Comparison of ENCODE assay signal across 8 mouse cellular contexts in genomic region chr9:44484311-44485104, GRCm38 (mm10). TPM values are rescaled to one million over a fixed set of nuclear protein-coding genes. Genes with fewer than 3 reads are reported as not detected.
DNase-seq lines count a peak whose midpoint lies in the region; ATAC-seq and TF ChIP-seq lines count a peak whose summit lies in the region.

No protein-coding gene starts in this region.

- H3K9ac ChIP-seq in lung, embryonic 14.5 days = peak overlapping the region; percentile 93
- peak overlapping the region; percentile 99 for H3K9ac ChIP-seq in embryonic facial prominence, embryonic 15.5 days
- peak overlapping the region; percentile 99 for H3K9ac ChIP-seq in hindbrain, embryonic 12.5 days
- peak overlapping the region; percentile 85 for H3K9ac ChIP-seq in liver, postnatal 0 days (replicated peaks)

- no peak for TF ChIP-seq EP300 in liver, postnatal 0 days (IDR thresholded peaks at IDR 0.05; ENCODE audit: low read depth)

- 12% methylated on average over 7 of the region's 7 CpGs for WGBS in lung, embryonic 14.5 days
- 11% methylated on average over 7 of the region's 7 CpGs for WGBS in embryonic facial prominence, embryonic 15.5 days
- WGBS in hindbrain, embryonic 12.5 days = 31% methylated on average over 7 of the region's 7 CpGs
- WGBS in liver, postnatal 0 days (ENCODE audit: insufficient replicate concordance) = 33% methylated on average over 7 of the region's 7 CpGs

- peak overlapping the region; percentile 88 for H3K4me2 ChIP-seq in lung, embryonic 14.5 days
- peak overlapping the region; percentile 83 for H3K4me2 ChIP-seq in embryonic facial prominence, embryonic 15.5 days (replicated peaks)
- peak overlapping the region; percentile 95 for H3K4me2 ChIP-seq in hindbrain, embryonic 12.5 days (replicated peaks)
- H3K4me2 ChIP-seq in liver, postnatal 0 days (ENCODE audit: low read depth, low read length) = peak overlapping the region; percentile 92

- no peaks in the 10 kb centered on the region for H3K9me3 ChIP-seq in lung, embryonic 14.5 days (ENCODE audit: low read depth, low read length)
- no peaks in the 10 kb centered on the region for H3K9me3 ChIP-seq in embryonic facial prominence, embryonic 15.5 days (replicated peaks)
- no peaks in the 10 kb centered on the region for H3K9me3 ChIP-seq in hindbrain, embryonic 12.5 days (replicated peaks)
- H3K9me3 ChIP-seq in liver, postnatal 0 days (ENCODE audit: low read length) = no peaks in the 10 kb centered on the region

- DNase-seq in lung, embryonic 14.5 days = no peak
- DNase-seq in lung, postnatal 36 days = no peak
- DNase-seq in liver, postnatal 0 days = no peak
- DNase-seq in left cerebral cortex, adult 11 months (ENCODE audit: low spot score) = no peak
- DNase-seq in thymus, postnatal 4 days = no peak

- H3K36me3 ChIP-seq in lung, embryonic 14.5 days (ENCODE audit: insufficient read depth) = 0 out of 2 replicates have a peak, but pooled peaks cover 10% of the 10 kb centered on the region
- no peaks in the 10 kb centered on the region for H3K36me3 ChIP-seq in embryonic facial prominence, embryonic 15.5 days
- no peaks in the 10 kb centered on the region for H3K36me3 ChIP-seq in hindbrain, embryonic 12.5 days
- no peaks in the 10 kb centered on the region for H3K36me3 ChIP-seq in liver, postnatal 0 days (replicated peaks; ENCODE audit: insufficient read depth, low read length)

- TF ChIP-seq CTCF in lung, embryonic 14.5 days (IDR thresholded peaks at IDR 0.05; ENCODE audit: low read depth) = no peak
- TF ChIP-seq CTCF in liver, postnatal 0 days (IDR thresholded peaks at IDR 0.05; ENCODE audit: low read depth) = no peak

- H3K4me1 ChIP-seq in lung, embryonic 14.5 days (ENCODE audit: insufficient read depth) = peaks cover 51% of the 10 kb centered on the region
- peaks cover 73% of the 10 kb centered on the region for H3K4me1 ChIP-seq in embryonic facial prominence, embryonic 15.5 days
- peaks cover 72% of the 10 kb centered on the region for H3K4me1 ChIP-seq in hindbrain, embryonic 12.5 days
- H3K4me1 ChIP-seq in liver, postnatal 0 days (ENCODE audit: insufficient read depth) = peaks cover 55% of the 10 kb centered on the region

- peak overlapping the region; percentile 98 for H3K27ac ChIP-seq in lung, embryonic 14.5 days (ENCODE audit: low read depth)
- H3K27ac ChIP-seq in embryonic facial prominence, embryonic 15.5 days (replicated peaks) = peak overlapping the region; percentile 96
- 0 out of 2 replicates have a peak overlapping the region, but pooled peaks have one; percentile 9 for H3K27ac ChIP-seq in hindbrain, embryonic 12.5 days
- H3K27ac ChIP-seq in liver, postnatal 0 days (ENCODE audit: low read depth) = peak overlapping the region; percentile 80

- H3K4me3 ChIP-seq in lung, embryonic 14.5 days (ENCODE audit: low read depth, low read length) = peak overlapping the region; percentile 98
- peak overlapping the region; percentile 97 for H3K4me3 ChIP-seq in embryonic facial prominence, embryonic 15.5 days (replicated peaks)
- H3K4me3 ChIP-seq in hindbrain, embryonic 12.5 days = peak overlapping the region; percentile 95
- peak overlapping the region; percentile 70 for H3K4me3 ChIP-seq in liver, postnatal 0 days (ENCODE audit: low read depth, low read length)

- no peak for ATAC-seq in lung, embryonic 14.5 days (ENCODE audit: insufficient read depth)
- no peak for ATAC-seq in embryonic facial prominence, embryonic 15.5 days (ENCODE audit: insufficient number of reproducible peaks, low FRiP score, low TSS enrichment, low read depth)
- ATAC-seq in hindbrain, embryonic 12.5 days (ENCODE audit: low FRiP score) = no peak
- no peak for ATAC-seq in liver, postnatal 0 days
- ATAC-seq in activated CD4-positive, CD25-positive, alpha-beta regulatory T cell, adult 4 months = no peak

- no peaks in the 10 kb centered on the region for H3K27me3 ChIP-seq in lung, embryonic 14.5 days (ENCODE audit: insufficient read depth, low read length)
- H3K27me3 ChIP-seq in embryonic facial prominence, embryonic 15.5 days = no peaks in the 10 kb centered on the region
- H3K27me3 ChIP-seq in hindbrain, embryonic 12.5 days = no peaks in the 10 kb centered on the region
- peaks cover 3% of the 10 kb centered on the region; the same call in 1 of the 2 replicates for H3K27me3 ChIP-seq in liver, postnatal 0 days (ENCODE audit: insufficient read depth, low read length)

RNA-seq across cellular contexts. Expression of gene Bcl9l, which starts 1.9 kb away (rescaled TPM):
- polyA plus RNA-seq in lung, embryonic 14.5 days (2014; fragmentation: Nextera tagmentation; extraction: Ambion mirVana) = 16.3 and 17.3 TPM in 2 replicates
- 21.2 and 21.8 TPM in 2 replicates for polyA plus RNA-seq in embryonic facial prominence, embryonic 15.5 days (2015; fragmentation: Nextera tagmentation; extraction: Ambion mirVana)
- 12.3 and 15.5 TPM in 2 replicates for polyA plus RNA-seq in hindbrain, embryonic 12.5 days (2016; fragmentation: Nextera tagmentation; extraction: Ambion mirVana)
- 2.0 and 2.2 TPM in 2 replicates for polyA plus RNA-seq in liver, postnatal 0 days (2015; fragmentation: Nextera tagmentation; extraction: Ambion mirVana)
- polyA plus RNA-seq in activated CD4-positive, CD25-positive, alpha-beta regulatory T cell, adult 4 months (2017; shearing (Covaris generic)) = 10 to 100 TPM; 13.2 to 15.2 TPM

RNA-seq across cellular contexts. Expression of gene Upk2, which starts 29.7 kb away (rescaled TPM):
- polyA plus RNA-seq in lung, embryonic 14.5 days (2014; fragmentation: Nextera tagmentation; extraction: Ambion mirVana) = 0.39 and 0.53 TPM in 2 replicates
- polyA plus RNA-seq in embryonic facial prominence, embryonic 15.5 days (2015; fragmentation: Nextera tagmentation; extraction: Ambion mirVana) = 2.1 and 3.3 TPM in 2 replicates
- polyA plus RNA-seq in hindbrain, embryonic 12.5 days (2016; fragmentation: Nextera tagmentation; extraction: Ambion mirVana) = not detected in 2 replicates
- not detected in 2 replicates for polyA plus RNA-seq in liver, postnatal 0 days (2015; fragmentation: Nextera tagmentation; extraction: Ambion mirVana)
- polyA plus RNA-seq in activated CD4-positive, CD25-positive, alpha-beta regulatory T cell, adult 4 months (2017; shearing (Covaris generic)) = not detected

RNA-seq across cellular contexts. Expression of gene Foxr1, which starts 43.6 kb away (rescaled TPM):
- polyA plus RNA-seq in lung, embryonic 14.5 days (2014; fragmentation: Nextera tagmentation; extraction: Ambion mirVana) = not detected in 2 replicates
- polyA plus RNA-seq in embryonic facial prominence, embryonic 15.5 days (2015; fragmentation: Nextera tagmentation; extraction: Ambion mirVana) = not detected in 2 replicates
- not detected in 2 replicates for polyA plus RNA-seq in hindbrain, embryonic 12.5 days (2016; fragmentation: Nextera tagmentation; extraction: Ambion mirVana)
- polyA plus RNA-seq in liver, postnatal 0 days (2015; fragmentation: Nextera tagmentation; extraction: Ambion mirVana) = not detected in 2 replicates
- under 1 TPM in 1 of 2 experiments, not detected in 1; 0.45 TPM for polyA plus RNA-seq in activated CD4-positive, CD25-positive, alpha-beta regulatory T cell, adult 4 months (2017; shearing (Covaris generic))

Comparison
In these comparisons a context has a peak if more than half of its experiments do, and no peak if none do; other contexts are left out.
1. H3K27ac ChIP-seq: peak in every context shown above with its lines; median percentile 98 in lung, embryonic 14.5 days; 96 in embryonic facial prominence, embryonic 15.5 days; 80 in liver, postnatal 0 days; 9 in hindbrain, embryonic 12.5 days.